Mouse (Mus musculus): ENCODE data around the gene Fam118b.

GRCm38 (mm10) chr9:35238371-35238770 is 29.2 kb downstream of the Fam118b start:
- TF ChIP-seq CTCF (IDR thresholded peaks at IDR 0.05; ENCODE audit: borderline replicate concordance, insufficient read depth, low read length) (no peak), POLR2A (IDR thresholded peaks at IDR 0.05; ENCODE audit: low read depth, low read length) (no peak)

Measured in embryonic fibroblast, embryonic 13.5 days (primary cell).